Mouse (Mus musculus) mouse trophoblast stem cell (cell line): ENCODE data around the gene Foxp1.

Source experiments
- in situ Hi-C, 2 experiments: fragments of 300-500 bp; cut with MseI, MboI; formaldehyde crosslinking; loops; 2 replicates in 1 of 2; 3 replicates in 1 of 2; pipeline ENCODE4 v1.15.1; 2025

Foxp1 gene

DNA sequence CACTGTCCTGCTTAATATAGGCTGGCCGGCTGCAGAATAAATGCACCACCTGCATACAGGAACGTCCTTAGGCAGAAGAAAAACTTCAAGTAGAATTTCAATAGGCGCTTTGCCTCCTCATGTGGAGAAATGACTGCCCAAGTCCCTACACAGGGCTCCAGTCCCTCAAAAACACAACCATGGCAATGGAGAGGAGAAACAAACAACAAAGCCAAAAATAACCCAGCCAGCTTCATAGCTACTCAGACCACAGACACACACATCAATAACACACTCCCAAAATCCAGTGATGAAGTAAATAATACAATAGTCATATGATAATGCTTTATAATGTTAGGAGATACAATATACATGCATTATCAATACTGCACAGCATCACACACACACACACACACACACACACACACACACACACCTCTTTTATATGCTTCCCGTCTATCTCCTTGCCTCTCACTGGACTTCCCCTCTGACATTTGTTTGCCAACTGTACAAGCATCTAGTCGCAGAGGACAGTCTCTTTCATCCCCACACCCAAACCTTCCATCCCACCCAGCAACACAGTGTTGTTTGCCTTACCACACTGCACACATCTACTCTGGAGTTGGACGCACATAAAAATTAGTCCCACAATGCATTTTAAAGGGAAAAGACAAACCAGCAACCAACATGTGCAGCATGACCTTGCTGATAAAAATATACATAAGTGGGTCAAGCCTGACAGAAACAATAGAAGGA, 162.6 kb downstream of the Foxp1 start:
- in situ Hi-C loops, result no loop called here

DNA sequence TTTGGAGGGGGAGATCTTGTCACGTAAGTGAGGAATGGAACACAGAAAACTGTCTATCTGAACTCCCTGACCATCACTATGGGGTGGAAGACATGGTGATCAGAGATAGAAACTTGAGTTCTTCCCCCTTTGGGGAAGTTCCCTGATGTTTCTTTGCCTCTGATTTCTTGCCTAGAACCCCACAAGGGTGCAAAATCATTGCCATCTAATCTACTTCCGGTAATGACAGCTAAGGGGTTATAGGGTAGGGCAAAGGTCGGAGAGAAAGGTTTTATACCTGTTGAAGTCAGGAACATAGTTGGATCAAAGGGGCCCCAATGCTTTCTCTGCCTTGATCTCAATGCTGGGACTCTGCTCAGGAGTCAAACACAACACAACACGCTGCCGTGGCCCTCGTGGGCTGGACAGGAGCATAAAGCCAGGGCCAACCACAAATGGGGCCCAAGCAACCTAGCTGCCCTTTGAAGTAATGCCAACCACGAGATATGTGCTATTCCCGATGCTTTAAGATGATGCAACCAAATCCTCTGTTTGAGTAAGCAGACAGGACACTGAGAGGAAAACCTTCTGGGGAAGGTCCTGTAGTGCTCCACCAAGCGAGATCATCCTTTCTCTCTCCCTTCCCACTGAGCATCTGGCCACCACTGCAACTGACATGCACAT, 163.4 kb downstream of the Foxp1 start:
- in situ Hi-C loops, result no loop called here

DNA sequence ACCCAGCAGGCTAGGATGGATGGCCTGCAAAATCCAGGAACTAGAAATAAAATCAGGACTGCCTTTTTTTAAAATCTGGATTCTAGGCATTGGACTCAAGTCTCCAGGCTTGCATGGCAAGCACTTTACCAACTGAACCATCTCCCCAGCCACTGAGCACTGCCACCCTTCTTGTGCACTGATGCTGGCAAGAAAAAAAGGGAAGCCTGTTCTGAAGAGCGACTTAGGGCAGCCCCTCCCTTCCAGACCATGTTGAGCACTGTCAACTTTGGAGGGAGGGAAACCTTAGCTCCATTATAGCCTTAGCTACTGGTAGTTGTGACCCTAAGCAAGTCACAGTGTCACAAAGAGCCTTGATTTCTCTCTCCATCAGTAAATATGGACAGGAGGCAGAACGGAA, 164.6 kb downstream of the Foxp1 start:
- in situ Hi-C loops, result no loop called here

DNA sequence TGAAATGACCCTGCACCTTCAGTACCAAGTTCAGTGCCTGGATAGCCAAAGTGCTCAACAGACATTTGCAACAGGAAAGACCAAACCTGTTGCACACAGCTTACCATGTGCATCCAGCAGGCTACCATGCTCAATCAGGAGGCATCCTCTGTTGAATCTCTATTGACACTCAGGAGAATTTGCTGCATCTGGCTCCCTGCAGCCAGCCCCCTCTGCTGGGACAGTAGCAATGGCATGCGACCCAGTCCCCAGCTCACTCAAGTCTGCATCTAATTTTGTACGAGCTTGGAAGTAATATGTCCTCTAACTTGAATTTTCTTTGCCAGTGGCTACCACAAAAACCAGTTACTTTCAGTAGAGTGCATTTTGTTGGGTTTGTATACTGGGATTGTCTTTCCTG, 168.2 kb downstream of the Foxp1 start:
- in situ Hi-C loops, result no loop called here

DNA sequence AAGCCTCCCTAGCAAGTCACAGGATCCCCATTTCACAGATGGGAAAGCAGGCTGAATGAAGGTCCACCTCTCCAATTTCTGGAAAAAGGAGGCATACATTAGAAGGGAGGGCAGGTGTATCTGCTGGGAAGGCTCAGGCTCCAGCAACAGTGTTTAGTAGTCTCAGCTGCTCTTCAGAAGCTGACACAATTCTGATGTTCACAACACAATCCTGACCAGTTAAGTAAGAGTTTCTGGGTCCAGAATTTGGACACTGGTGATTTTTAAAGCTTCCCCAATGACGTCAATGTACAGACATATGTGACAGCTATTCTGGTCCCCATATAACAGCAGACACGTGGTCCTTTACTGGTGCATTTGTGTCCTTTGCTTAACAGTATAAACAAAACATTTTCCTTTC, 169.1 kb downstream of the Foxp1 start:
- in situ Hi-C loops, result no loop called here

DNA sequence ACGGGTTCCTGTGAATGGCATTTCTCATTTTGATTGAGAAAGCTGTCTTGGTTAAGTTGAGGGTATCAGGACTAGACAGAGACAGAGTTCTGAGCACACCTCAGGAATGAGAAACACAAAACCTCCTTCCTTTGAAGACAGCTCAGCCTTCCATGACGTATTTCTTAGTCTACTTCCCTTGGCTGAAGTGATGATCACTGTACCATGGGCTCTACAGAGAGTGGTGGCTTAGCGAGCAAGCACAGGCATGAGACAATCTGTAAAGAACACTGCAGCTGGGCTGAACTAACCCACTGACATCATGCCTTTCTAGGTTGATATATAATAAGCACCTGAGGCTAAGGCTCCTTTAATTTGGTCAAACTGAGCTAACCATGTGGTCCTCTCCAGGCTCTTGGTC, 172.0 kb downstream of the Foxp1 start:
- in situ Hi-C loops, result no loop called here

DNA sequence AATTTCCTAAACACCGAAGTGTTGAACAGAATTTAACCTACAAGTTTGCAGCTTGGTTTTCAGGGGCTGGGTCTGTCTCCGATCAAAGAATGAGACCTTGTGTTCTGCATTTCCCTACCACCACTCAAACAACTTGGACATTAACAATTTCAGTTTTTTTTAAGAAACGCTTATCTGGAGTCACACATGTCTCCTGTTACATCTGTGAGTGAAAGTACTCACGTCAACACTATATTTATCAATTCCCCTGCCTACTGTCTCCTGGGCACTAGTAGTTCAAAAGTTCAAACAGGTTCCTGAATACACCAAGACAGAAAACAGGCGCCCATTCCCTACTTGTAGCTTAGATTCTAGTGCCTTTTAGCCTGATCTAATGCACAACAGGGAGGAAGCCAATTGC, 172.4 kb downstream of the Foxp1 start:
- in situ Hi-C loops, result no loop called here

DNA sequence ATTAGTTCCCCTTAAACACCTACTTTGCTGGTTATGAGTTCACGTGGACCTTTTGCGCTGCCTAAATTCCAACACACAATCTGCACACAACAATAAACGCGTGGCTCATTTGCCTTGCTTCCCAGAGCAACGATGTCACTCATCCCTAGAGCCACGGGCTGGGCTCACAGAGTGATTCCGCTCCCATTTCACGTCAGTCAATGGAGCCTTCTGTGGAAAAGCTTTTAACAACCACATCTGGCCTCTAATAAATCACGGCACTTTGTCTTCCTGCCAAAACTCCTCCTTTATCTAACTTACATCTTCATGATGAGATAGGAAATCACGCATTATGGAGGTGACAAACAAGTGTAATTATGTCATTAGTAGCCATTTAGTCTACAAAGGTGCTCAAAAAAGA, 174.7 kb downstream of the Foxp1 start:
- in situ Hi-C loops, result no loop called here

DNA sequence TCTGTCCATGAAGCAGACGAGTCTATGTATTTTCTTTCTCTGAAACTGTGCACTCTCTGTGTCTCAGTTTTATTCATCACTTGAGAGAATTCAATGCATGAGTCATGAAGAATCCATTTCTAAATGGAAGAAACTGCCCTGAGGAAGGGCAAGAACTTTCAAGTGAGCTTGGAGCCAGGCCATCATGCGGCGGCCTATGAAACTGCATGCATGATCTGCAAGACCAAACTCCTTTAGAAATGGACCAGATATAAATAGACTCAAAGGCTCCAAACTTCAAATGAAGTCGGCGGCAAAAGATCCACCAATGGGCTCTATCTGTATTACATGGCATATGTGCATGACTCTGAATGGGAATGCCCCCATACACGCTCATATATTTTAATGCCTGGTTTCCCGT, 177.6 kb downstream of the Foxp1 start:
- in situ Hi-C loops, result no loop called here

DNA sequence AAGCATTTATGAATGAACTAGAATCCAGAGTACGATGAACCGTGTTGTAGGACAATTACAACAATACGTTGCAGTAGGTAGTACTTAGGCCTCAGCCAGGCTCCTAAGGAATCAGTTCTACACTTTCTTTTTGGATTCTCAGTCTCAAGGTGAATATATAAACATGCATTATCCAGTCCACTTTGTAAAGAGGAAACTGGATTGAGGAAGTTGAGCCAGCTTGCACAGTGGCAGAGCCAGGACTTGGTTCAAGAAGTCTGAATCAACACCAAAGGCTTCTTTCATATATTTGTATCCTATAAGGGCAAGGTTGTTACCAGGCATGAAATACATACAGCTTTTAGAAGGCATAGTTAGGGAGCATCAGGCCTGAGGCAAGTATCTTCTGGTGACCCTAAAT, 178.2 kb downstream of the Foxp1 start:
- in situ Hi-C loops, result no loop called here

DNA sequence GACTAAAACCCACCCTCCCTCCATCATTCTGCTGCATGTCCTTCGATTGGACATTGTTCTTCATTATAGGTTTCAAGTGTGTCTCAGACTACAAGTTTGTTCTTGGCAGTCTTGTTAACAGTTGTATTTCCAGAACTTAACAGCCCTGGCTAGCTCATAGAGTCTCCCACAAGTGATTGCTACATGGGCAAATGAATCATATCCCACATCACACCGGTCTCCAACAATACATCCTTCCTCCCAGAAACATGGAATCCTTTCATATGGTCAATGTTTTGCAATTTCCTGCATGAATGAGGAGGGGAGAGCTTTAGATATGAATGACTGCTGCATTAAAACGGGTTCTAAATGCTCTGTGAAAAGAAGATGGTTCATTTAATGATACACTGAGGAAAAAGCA, 178.7 kb downstream of the Foxp1 start:
- in situ Hi-C loops, result no loop called here

DNA sequence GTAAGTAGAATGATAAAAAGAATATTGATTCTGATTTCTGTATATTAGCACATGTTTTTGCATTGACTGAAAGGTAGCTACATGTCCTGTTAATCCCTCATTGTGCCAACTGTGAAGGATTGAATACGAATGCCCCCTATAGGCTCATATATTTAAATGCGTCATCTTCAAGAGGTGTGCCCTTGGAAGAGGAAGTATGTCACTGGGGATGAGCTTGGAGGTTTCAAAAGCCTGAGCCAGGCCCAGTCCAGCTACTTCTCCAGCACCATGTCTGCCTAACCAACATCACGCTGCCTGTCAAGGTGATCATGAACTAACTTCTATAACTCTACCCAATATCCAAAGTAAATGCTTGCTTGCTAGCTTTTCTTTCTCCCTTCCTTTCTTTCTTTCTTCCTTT, 180.1 kb downstream of the Foxp1 start:
- in situ Hi-C loops, result no loop called here

DNA sequence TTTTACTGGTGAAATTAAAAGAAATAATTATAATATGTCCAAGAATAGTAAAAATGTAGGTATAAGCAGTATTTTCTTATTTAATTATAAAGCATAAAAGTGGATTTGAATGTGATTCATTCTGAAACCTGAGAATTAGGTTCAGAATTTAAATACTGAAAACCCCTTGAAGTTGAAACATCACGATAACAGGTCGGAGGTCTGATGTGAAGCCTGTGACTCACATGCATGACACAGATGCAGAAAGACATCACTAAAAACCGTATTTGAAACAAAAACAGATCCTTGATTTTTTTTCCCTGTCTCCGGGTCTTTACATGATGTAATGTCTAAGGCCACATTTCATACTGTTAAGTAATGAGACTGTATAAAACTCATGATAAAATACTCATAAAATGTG, 181.6 kb downstream of the Foxp1 start:
- in situ Hi-C loops, result no loop called here

DNA sequence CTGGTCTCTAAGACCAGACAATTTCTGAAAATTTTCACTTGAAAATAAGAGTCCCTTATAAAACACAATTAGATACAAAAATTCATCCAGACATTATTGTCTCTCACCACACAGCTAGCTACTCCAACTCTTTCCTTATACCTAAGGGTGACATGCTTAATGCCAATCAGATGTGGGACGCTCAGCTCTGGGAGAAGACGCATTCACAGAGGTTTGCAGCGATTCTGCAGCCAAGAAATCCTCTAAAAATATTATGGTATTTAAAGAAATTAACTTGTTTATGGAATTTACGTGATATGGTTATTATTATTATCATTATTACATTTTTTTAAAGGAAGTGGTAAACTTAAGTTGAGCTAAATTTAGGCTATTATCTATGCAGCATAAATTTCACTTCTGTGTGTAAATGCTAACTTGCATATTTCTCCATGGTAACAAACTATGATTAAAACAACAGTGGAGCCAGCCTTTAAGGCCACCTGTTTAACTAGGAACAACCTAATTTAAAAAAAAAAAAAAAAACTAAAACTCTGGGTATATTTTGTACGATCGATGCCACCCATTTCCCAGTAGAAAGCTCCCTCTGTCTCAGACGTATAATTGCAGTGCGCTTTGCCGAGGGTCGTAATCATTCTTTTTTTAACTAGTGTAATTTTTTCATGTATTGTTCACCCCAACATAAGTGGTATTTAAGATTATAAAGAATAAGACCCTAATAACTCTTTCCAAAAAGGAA, 182.4 kb downstream of the Foxp1 start:
- in situ Hi-C loops, result no loop called here

DNA sequence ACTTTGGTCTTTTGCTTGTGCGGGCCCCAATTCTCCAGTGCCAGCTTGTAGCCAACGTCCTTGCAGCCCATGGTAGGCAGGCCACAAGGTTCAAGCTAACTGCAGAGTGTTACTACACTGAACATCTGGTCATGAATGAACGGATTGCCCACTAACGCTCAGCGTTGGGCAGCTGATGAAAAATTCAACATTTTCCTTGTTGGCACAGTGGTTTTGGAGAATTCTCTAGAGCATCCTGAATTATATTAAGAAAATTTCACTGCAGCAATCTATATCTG, 183.2 kb downstream of the Foxp1 start:
- in situ Hi-C loops, result no loop called here

DNA sequence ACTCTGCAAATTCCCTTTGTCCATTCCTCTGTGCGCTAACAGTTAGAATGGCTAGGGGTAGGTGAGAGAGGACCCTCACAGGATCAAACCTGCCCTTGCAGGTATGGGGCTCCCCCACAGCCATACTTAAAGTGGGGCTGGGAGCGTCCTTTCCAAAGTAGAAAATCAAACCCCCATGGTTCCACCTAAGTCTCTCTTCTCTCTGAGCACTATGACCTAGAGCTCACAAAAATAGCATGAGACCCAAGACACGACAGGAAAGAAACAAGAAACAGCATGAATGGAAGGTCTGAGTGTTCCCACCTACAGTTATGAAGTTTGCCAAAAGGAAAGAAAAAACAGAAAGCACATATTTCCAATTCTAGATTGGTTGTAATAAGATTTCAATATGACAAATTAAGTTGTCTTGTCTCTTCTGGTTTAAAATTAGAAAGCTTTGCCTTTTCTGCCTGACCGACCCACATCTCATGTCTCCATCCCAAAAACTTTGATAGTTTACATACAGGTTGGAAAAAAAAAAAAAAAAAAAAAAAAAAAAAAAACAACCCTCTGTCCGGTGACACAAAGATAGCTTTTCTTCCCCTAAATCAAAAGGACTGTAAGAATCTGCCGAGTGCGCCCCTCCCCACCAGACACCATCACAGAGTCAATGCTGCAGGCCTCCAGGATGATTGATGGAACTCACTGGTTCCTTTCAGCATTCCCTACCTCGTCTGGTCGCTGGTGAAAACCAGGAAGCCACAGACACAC, 183.8 kb downstream of the Foxp1 start:
- in situ Hi-C loops, result no loop called here

DNA sequence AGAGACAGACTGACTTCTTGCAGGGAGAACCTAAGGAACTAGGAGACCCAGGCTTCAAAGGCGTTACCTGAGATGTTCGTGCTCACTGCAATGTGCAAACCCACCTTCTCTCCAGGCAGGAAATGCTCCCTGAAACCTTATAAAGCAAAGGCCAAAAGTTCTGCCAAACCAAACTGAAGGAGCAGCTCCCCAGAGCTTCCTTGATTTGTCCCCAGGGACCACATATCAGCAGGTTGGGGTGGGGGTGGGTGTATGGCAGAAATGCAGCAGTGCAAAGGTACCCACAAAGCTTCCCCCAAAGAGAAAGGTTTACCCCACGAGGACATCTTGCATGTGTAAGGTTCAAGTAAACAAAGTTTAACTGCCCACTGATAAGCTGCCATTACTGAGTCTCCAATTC, 184.3 kb downstream of the Foxp1 start:
- in situ Hi-C loops, result no loop called here

DNA sequence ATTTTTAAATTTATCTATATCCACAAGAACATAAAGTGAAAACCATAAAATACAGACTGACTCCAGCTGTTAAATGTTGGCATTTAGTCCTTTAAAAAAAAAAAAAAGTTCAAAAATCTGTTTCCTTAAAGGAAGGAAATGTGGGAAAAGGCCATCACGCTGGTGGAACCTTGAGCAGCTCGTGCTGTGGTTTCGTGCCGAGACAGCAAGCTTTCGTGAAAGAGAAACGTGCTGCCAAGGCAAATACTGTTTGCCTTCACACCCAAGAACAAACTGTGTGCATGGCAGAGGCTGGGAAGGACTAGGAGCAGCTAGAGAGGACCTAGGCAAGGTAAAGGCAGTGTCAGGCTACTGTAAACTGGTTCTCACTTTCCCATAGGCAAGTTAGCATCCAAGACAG, 184.9 kb downstream of the Foxp1 start:
- in situ Hi-C loops, result no loop called here

DNA sequence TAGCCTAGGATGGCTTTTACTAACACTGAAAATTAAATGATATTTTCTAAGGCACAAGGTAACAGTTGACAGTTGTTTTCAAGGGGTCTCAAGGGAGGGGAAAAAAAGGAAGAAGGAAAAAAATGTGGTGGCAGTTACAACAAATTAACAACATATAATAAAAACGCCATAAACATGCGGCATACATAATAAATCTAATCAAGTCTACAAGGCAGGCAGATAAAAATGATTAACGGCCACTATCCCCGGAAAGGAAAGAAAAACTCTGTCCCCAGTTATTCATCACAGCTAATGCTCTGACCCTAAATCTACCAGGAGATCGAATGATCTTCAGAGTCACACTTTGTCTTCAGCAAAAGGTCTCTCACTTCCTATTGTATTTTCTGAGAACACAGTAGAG, 186.3 kb downstream of the Foxp1 start:
- in situ Hi-C loops, result no loop called here

DNA sequence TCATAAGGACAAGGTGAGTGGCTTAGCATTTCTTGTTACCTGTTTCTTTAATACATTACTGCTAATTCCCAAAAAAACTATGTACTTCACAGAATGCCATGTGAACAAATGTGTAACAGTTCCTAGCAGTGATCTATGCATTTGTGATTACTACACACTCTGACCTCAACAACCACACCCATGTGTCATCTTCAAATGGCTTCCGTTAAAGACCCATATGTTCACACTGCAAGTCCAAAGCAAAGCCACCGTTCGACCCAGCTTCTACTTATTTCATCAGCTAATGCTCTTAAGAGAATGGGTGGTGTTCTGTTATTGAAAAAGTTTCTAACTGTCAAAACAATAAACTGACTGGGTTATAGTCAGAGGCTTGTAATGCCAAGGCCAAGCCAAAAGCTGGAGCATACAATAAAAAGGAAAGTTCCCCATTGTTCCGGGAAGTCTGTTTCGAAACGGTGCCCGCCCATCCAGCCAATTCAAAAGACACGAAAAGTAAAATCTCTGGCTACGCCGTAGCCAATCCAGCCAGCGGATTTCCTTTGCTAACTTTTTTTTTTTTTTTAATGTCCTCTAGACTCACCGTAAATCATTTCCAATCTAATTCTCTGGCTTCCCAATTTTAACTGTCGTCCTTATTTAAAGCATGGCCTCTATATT, 187.2 kb downstream of the Foxp1 start:
- in situ Hi-C loops, result no loop called here

DNA sequence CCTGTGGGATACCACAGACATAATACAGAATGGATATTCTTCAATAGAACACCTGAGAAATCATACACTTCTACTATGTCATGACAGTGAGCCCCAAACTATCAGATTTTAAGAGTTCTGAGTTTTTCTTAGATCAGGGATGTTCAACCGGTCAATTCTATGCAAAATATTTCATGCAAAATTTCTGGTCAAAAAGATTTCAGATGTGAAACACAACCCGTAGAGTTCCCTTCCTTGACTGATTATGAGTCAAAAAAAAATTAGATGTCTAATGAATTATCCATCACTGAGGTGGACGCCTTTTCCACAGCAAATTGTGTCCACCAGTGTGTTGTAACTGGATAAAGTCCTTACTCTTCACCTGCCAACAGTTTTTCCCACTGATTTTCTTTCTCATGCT, 188.3 kb downstream of the Foxp1 start:
- in situ Hi-C loops, result no loop called here

DNA sequence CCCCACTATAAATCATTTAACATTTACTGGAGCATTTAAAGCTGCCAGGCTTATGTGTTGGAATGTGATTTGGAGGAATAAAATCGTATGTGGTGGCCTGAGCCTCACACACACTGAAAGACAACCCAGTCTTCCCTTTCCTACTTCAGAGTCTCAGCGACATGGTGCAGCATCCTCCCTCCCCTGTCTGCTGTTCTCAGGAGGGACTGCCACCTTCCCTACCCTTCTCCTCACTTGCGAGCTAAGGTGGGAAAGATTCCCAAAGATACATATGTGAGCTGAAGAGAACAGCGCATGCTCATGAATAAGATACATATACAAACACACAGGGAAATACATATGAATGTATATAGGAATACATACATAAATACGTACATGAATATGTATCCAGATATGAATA, 189.4 kb downstream of the Foxp1 start:
- in situ Hi-C loops, result no loop called here
